Mouse (Mus musculus): ENCODE data around the gene Epor.
A peak's percentile ranks its signal among the peaks of the same experiment; 100 is the strongest.

Gene Epor

GRCm38 (mm10) chr9:21936692-21937570, 26.4 kb downstream of the Epor start, which contains the start of gene Plppr2:
Gene Plppr2 (plus strand): TSS chr9:21937033.
- DNase-seq (ENCODE audit: low spot score) = peak; percentile 96

GRCm38 (mm10) chr9:21935466-21936131, 27.7 kb downstream of the Epor start:
- DNase-seq (ENCODE audit: low spot score) = no peak

- no peak for DNase-seq (ENCODE audit: low spot score)
Measured at GRCm38 (mm10) chr9:21934021-21934420, 29.3 kb downstream of the Epor start.

GRCm38 (mm10) chr9:21932445-21933137, 30.7 kb downstream of the Epor start:
- DNase-seq (ENCODE audit: low spot score) = no peak

- no peak for DNase-seq (ENCODE audit: low spot score)
Measured at GRCm38 (mm10) chr9:21932006-21932405, 31.3 kb downstream of the Epor start.

GRCm38 (mm10) chr9:21929208-21929607, 34.1 kb downstream of the Epor start:
- DNase-seq (ENCODE audit: low spot score) = no peak

- peak; percentile 97 for DNase-seq (ENCODE audit: low spot score)
Measured at GRCm38 (mm10) chr9:21927208-21927753, 36.0 kb downstream of the Epor start, which contains the start of the genes Ccdc159 and Tmem205. Gene Ccdc159 (plus strand): TSS chr9:21927471. Gene Tmem205 (minus strand): TSS chr9:21927556.

- no peak for DNase-seq (ENCODE audit: low spot score)
Measured at GRCm38 (mm10) chr9:21926784-21927183, 36.5 kb downstream of the Epor start.

GRCm38 (mm10) chr9:21926155-21926554, 37.2 kb downstream of the Epor start:
- DNase-seq (ENCODE audit: low spot score) = peak; percentile 32

- no peak for DNase-seq (ENCODE audit: low spot score)
Measured at GRCm38 (mm10) chr9:21925506-21925905, 37.8 kb downstream of the Epor start.

- DNase-seq (ENCODE audit: low spot score) = no peak
Measured at GRCm38 (mm10) chr9:21925034-21925433, 38.3 kb downstream of the Epor start.

- peak; percentile 97 for DNase-seq (ENCODE audit: low spot score)
Measured at GRCm38 (mm10) chr9:21924099-21924493, 39.2 kb downstream of the Epor start.

GRCm38 (mm10) chr9:21923490-21924098, 39.7 kb downstream of the Epor start:
- no peak for DNase-seq (ENCODE audit: low spot score)

GRCm38 (mm10) chr9:21923036-21923435, 40.3 kb downstream of the Epor start:
- no peak for DNase-seq (ENCODE audit: low spot score)

- DNase-seq (ENCODE audit: low spot score) = no peak
Measured at GRCm38 (mm10) chr9:21918692-21919384, 44.5 kb downstream of the Epor start.

- DNase-seq (ENCODE audit: low spot score) = peak; percentile 96
Measured at GRCm38 (mm10) chr9:21918035-21918592, 45.2 kb downstream of the Epor start, which contains the start of gene Rab3d. Gene Rab3d (minus strand): TSS chr9:21918192.

- peak; percentile 22 for DNase-seq (ENCODE audit: low spot score)
Measured at GRCm38 (mm10) chr9:21917493-21918034, 45.7 kb downstream of the Epor start.

- DNase-seq (ENCODE audit: low spot score) = no peak
Measured at GRCm38 (mm10) chr9:21916851-21917492, 46.3 kb downstream of the Epor start.

- no peak for DNase-seq (ENCODE audit: low spot score)
Measured at GRCm38 (mm10) chr9:21909474-21910223, 53.7 kb downstream of the Epor start.

Measured in lung, postnatal 25 days (tissue).